In the genomic region with DNA sequence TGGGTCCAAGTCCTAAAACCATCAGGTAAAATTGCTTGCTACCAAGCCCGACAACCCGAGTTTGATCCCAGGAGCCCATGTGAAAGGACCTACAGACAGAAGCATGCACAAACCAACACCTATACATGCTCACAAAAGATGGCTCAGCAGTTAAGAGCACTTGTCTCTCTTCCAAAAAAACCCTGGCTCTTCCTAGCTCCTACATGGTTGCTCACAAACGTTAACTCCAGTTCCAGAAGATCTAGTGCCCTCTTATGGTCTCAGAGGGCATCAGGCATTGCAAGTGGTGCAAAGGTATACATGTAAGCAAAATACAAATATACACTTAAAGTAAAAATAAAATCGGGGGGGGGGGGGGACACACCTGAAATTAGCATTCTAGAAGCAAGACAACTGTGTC, we compare ENCODE assay signal across 7 mouse cellular contexts. TPM values are rescaled to one million over a fixed set of nuclear protein-coding genes. Genes with fewer than 3 reads are reported as not detected.
A peak's percentile ranks its signal among the peaks of the same experiment; 100 is the strongest.
DNase-seq lines count a peak whose midpoint lies in the region; ATAC-seq lines count a peak whose summit lies in the region.

No protein-coding gene starts in this region.

- H3K4me1 ChIP-seq in megakaryocyte, embryonic 14.5 days: peaks cover 38% of the 10 kb centered on the region
- H3K4me1 ChIP-seq in embryonic facial prominence, embryonic 13.5 days: peaks cover 26% of the 10 kb centered on the region
- peaks cover 27% of the 10 kb centered on the region for H3K4me1 ChIP-seq in limb, embryonic 13.5 days

- no peak for ATAC-seq in megakaryocyte, adult 5-6 weeks (ENCODE audit: poor library complexity, severe bottlenecking)
- ATAC-seq in embryonic facial prominence, embryonic 13.5 days (ENCODE audit: insufficient number of reproducible peaks, insufficient read depth, low FRiP score, low TSS enrichment, low read depth): no peak
- ATAC-seq in limb, embryonic 13.5 days (ENCODE audit: low FRiP score, low read depth): no peak

- no peaks in the 10 kb centered on the region for H3K27me3 ChIP-seq in megakaryocyte, embryonic 14.5 days (replicated peaks)
- H3K27me3 ChIP-seq in embryonic facial prominence, embryonic 13.5 days: no peaks in the 10 kb centered on the region
- H3K27me3 ChIP-seq in limb, embryonic 13.5 days: no peaks in the 10 kb centered on the region

- DNase-seq in telencephalon, adult 2 months (ENCODE audit: low read depth, low spot score): peak; percentile 18
- DNase-seq in layer of hippocampus, postnatal 25 days (ENCODE audit: extremely low spot score in 1 of 2, low spot score in 1 of 2): no peak
- DNase-seq in urinary bladder, postnatal 4 days (ENCODE audit: low spot score in 2 of 2): no peak

- no peak overlapping the region for H3K27ac ChIP-seq in embryonic facial prominence, embryonic 13.5 days
- no peak overlapping the region for H3K27ac ChIP-seq in limb, embryonic 13.5 days

- 61% methylated on average over 4 of the region's 4 CpGs for WGBS in embryonic facial prominence, embryonic 13.5 days
- 45% methylated on average over 4 of the region's 4 CpGs for WGBS in limb, embryonic 13.5 days

- no peak overlapping the region; the same call in 1 of the 2 replicates for H3K9ac ChIP-seq in embryonic facial prominence, embryonic 13.5 days
- H3K9ac ChIP-seq in limb, embryonic 13.5 days: no peak overlapping the region

- peak overlapping the region; percentile 64 for H3K4me3 ChIP-seq in megakaryocyte, embryonic 14.5 days (replicated peaks)
- no peak overlapping the region for H3K4me3 ChIP-seq in embryonic facial prominence, embryonic 13.5 days
- H3K4me3 ChIP-seq in limb, embryonic 13.5 days: peak overlapping the region; percentile 10; the same call in 1 of the 2 replicates

- H3K9me3 ChIP-seq in megakaryocyte, embryonic 14.5 days: no peaks in the 10 kb centered on the region
- H3K9me3 ChIP-seq in embryonic facial prominence, embryonic 13.5 days: no peaks in the 10 kb centered on the region
- H3K9me3 ChIP-seq in limb, embryonic 13.5 days: no peaks in the 10 kb centered on the region

- peaks cover 37% of the 10 kb centered on the region for H3K36me3 ChIP-seq in megakaryocyte, embryonic 14.5 days (replicated peaks; ENCODE audit: low read length)
- peaks cover 20% of the 10 kb centered on the region for H3K36me3 ChIP-seq in embryonic facial prominence, embryonic 13.5 days
- H3K36me3 ChIP-seq in limb, embryonic 13.5 days: peaks cover 25% of the 10 kb centered on the region

- peak overlapping the region; percentile 90 for H3K4me2 ChIP-seq in embryonic facial prominence, embryonic 13.5 days
- H3K4me2 ChIP-seq in limb, embryonic 13.5 days (replicated peaks): peak overlapping the region; percentile 91

RNA-seq across cellular contexts. Expression of a gene that starts 1.7 kb away (rescaled TPM):
- 24.7 and 73.9 TPM in 2 replicates for polyA plus RNA-seq in megakaryocyte, embryonic 14.5 days (2012; ENCODE audit: insufficient read depth, low replicate concordance)
- total RNA-seq in megakaryocyte, adult 5-6 weeks (2015): 465 and 482 TPM in 2 replicates
- total RNA-seq in megakaryocyte, adult 5-6 weeks (2017): 334 and 347 TPM in 2 replicates
- polyA plus RNA-seq in embryonic facial prominence, embryonic 13.5 days (2015; fragmentation: Nextera tagmentation; extraction: Ambion mirVana): 479 and 566 TPM in 2 replicates
- polyA plus RNA-seq in limb, embryonic 13.5 days (2015; fragmentation: Nextera tagmentation; extraction: Ambion mirVana): 456 and 481 TPM in 2 replicates
- 100 to 1,000 TPM; 385 to 447 TPM for total RNA-seq in layer of hippocampus, postnatal 25 days (2021)

RNA-seq across cellular contexts. Expression of a gene that starts 1.9 kb away (rescaled TPM):
- 13.4 and 17.7 TPM in 2 replicates for polyA plus RNA-seq in megakaryocyte, embryonic 14.5 days (2012; ENCODE audit: insufficient read depth, low replicate concordance)
- total RNA-seq in megakaryocyte, adult 5-6 weeks (2015): 14.3 and 15.1 TPM in 2 replicates
- 9.9 and 16.3 TPM in 2 replicates for total RNA-seq in megakaryocyte, adult 5-6 weeks (2017)
- 78.3 and 80.8 TPM in 2 replicates for polyA plus RNA-seq in embryonic facial prominence, embryonic 13.5 days (2015; fragmentation: Nextera tagmentation; extraction: Ambion mirVana)
- polyA plus RNA-seq in limb, embryonic 13.5 days (2015; fragmentation: Nextera tagmentation; extraction: Ambion mirVana): 83.1 and 86.8 TPM in 2 replicates
- 10 to 100 TPM; 46.0 to 46.8 TPM for total RNA-seq in layer of hippocampus, postnatal 25 days (2021)

RNA-seq across cellular contexts. Expression of a gene that starts 19.5 kb away (rescaled TPM):
- polyA plus RNA-seq in megakaryocyte, embryonic 14.5 days (2012; ENCODE audit: insufficient read depth, low replicate concordance): 0.27 TPM in 1 of 2 replicates, not detected in the other
- 9.6 and 10.4 TPM in 2 replicates for total RNA-seq in megakaryocyte, adult 5-6 weeks (2015)
- 7.9 and 14.0 TPM in 2 replicates for total RNA-seq in megakaryocyte, adult 5-6 weeks (2017)
- polyA plus RNA-seq in embryonic facial prominence, embryonic 13.5 days (2015; fragmentation: Nextera tagmentation; extraction: Ambion mirVana): 20.6 and 24.4 TPM in 2 replicates
- 19.8 and 20.0 TPM in 2 replicates for polyA plus RNA-seq in limb, embryonic 13.5 days (2015; fragmentation: Nextera tagmentation; extraction: Ambion mirVana)
- total RNA-seq in layer of hippocampus, postnatal 25 days (2021): 1 to 10 TPM; 7.5 to 8.3 TPM

RNA-seq across cellular contexts. Expression of a gene that starts 50.3 kb away (rescaled TPM):
- 0.75 TPM in 1 of 2 replicates, not detected in the other for polyA plus RNA-seq in megakaryocyte, embryonic 14.5 days (2012; ENCODE audit: insufficient read depth, low replicate concordance)
- total RNA-seq in megakaryocyte, adult 5-6 weeks (2015): 16.6 and 18.7 TPM in 2 replicates
- total RNA-seq in megakaryocyte, adult 5-6 weeks (2017): 15.4 and 19.1 TPM in 2 replicates
- polyA plus RNA-seq in embryonic facial prominence, embryonic 13.5 days (2015; fragmentation: Nextera tagmentation; extraction: Ambion mirVana): 33.6 and 37.6 TPM in 2 replicates
- 38.0 TPM in 2 replicates for polyA plus RNA-seq in limb, embryonic 13.5 days (2015; fragmentation: Nextera tagmentation; extraction: Ambion mirVana)
- total RNA-seq in layer of hippocampus, postnatal 25 days (2021): under 1 TPM; 0.54 to 0.99 TPM

RNA-seq across cellular contexts. Expression of a gene that starts 50.5 kb away (rescaled TPM):
- 1.0 and 6.1 TPM in 2 replicates for polyA plus RNA-seq in megakaryocyte, embryonic 14.5 days (2012; ENCODE audit: insufficient read depth, low replicate concordance)
- total RNA-seq in megakaryocyte, adult 5-6 weeks (2015): 3.3 and 6.7 TPM in 2 replicates
- total RNA-seq in megakaryocyte, adult 5-6 weeks (2017): 7.3 and 9.3 TPM in 2 replicates
- polyA plus RNA-seq in embryonic facial prominence, embryonic 13.5 days (2015; fragmentation: Nextera tagmentation; extraction: Ambion mirVana): 64.4 and 65.3 TPM in 2 replicates
- polyA plus RNA-seq in limb, embryonic 13.5 days (2015; fragmentation: Nextera tagmentation; extraction: Ambion mirVana): 63.4 and 69.0 TPM in 2 replicates
- total RNA-seq in layer of hippocampus, postnatal 25 days (2021): 10 to 100 TPM; 64.5 to 68.6 TPM

Comparison
In these comparisons a context has a peak if more than half of its experiments do, and no peak if none do; other contexts are left out.
1. RNA of a gene that starts 19.5 kb away (polyA plus RNA-seq): 20.6 to 24.4 TPM in embryonic facial prominence, embryonic 13.5 days and 19.8 to 20.0 TPM in limb, embryonic 13.5 days; 0.27 TPM in megakaryocyte, embryonic 14.5 days; every median in the first group is over 10 times any median in the second.